Mouse (Mus musculus) intestine, postnatal 0 days (tissue): ENCODE measurements at regions not wholly inside any gene's neighbourhood (a gene's known extent, or its start where the extent isn't known, plus 50 kb on each side); places are given as distances from the start of the nearest gene placed in this dataset.
A peak's percentile ranks its signal among the peaks of the same experiment; 100 is the strongest.

Experiments used
- ATAC-seq: fragments of 200-750 bp; cut with Nextera tagmentation; 2 replicates; pipeline ENCODE4 v1.8.0; 2017; ENCODE audit warnings: mild to moderate bottlenecking, moderate TSS enrichment, moderate library complexity
- H3K27ac ChIP-seq: fragments of 300-500 bp; sonication (generic); 2 replicates; pipeline ENCODE4 v1.5.1; 2014; ENCODE audit warnings: mild to moderate bottlenecking, low read depth, low read length, moderate library complexity
- H3K27me3 ChIP-seq: fragments of 300-500 bp; sonication (generic); replicated peaks from 2 replicates; pipeline ENCODE4 v1.6.1; 2014; ENCODE audit warnings: low read length, mixed read lengths; ENCODE audit not compliant: control insufficient read depth, insufficient read depth
- H3K36me3 ChIP-seq: fragments of 300-500 bp; sonication (generic); 2 replicates; pipeline ENCODE4 v1.6.1; 2014; ENCODE audit warnings: mild to moderate bottlenecking, moderate library complexity; ENCODE audit not compliant: control insufficient read depth, insufficient read depth
- H3K4me1 ChIP-seq: fragments of 300-500 bp; sonication (generic); replicated peaks from 2 replicates; pipeline ENCODE4 v1.6.1; 2014; ENCODE audit warnings: antibody characterized with exemption, low read length, mixed read lengths; ENCODE audit not compliant: control insufficient read depth, insufficient read depth
- H3K4me2 ChIP-seq: fragments of 300-500 bp; sonication (generic); replicated peaks from 2 replicates; pipeline ENCODE4 v1.6.1; 2014; ENCODE audit warnings: low read depth, mild to moderate bottlenecking, moderate library complexity
- H3K4me3 ChIP-seq: fragments of 300-500 bp; sonication (generic); 2 replicates; pipeline ENCODE4 v1.5.1; 2014; ENCODE audit warnings: low read depth, low read length
- H3K9ac ChIP-seq: fragments of 300-500 bp; sonication (generic); 2 replicates; pipeline ENCODE4 v1.6.1; 2014; ENCODE audit warnings: mild to moderate bottlenecking, low read depth, low read length
- H3K9me3 ChIP-seq: fragments of 300-500 bp; sonication (generic); 2 replicates; pipeline ENCODE4 v1.6.1; 2016; ENCODE audit warnings: mixed run types; ENCODE audit not compliant: control insufficient read depth
- CTCF ChIP-seq: sonication (generic); IDR thresholded peaks from 2 replicates; pipeline ENCODE4 v1.5.1; 2016; ENCODE audit warnings: low read depth, mild to moderate bottlenecking, control low read depth, antibody characterized with exemption, moderate library complexity
- WGBS: fragments of 180-500 bp; shearing (Covaris S2); extraction: QIAGEN DNeasy Blood & Tissue Kit; methylation state at CpG from one replicate; pipeline ENCODE4 v1.1.7; 2014; 5-methylcytosine and 5-hydroxymethylcytosine counted together

- no peaks in the 10 kb centered on the region for H3K27me3 ChIP-seq
- WGBS: 53% methylated on average over 7 of the region's 7 CpGs
- ATAC-seq: no peak
Measured at GRCm38 (mm10) chr17:45240963-45241543, 192.5 kb downstream of the Cdc5l start.

DNA sequence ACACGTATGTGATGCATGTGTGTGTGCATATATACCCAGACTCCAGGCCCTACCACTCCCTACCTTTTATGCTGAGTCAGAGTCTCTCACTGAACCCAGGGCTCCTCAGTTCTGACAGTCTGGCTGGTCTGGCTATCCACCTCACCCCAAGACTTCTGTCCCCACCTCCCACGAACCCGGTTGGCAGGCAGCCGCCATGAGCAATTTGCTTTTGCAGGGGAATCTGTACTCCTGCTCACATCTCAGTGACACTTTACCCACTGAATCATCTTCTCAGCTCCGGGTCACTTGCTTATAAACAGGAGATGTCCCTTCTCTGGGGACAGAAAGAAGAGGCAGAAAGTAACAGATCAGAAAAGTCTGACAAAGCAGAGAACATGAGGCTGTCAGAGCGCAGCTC is 193.0 kb downstream of the Cdc5l start:
- H3K4me1 ChIP-seq: no peaks in the 10 kb centered on the region
- H3K27me3 ChIP-seq: no peaks in the 10 kb centered on the region
- TF ChIP-seq CTCF: no peak
- no peaks in the 10 kb centered on the region for H3K36me3 ChIP-seq
- no peak overlapping the region for H3K27ac ChIP-seq
- ATAC-seq: no peak
- H3K9me3 ChIP-seq: no peaks in the 10 kb centered on the region
- no peak overlapping the region for H3K4me2 ChIP-seq
- no peak overlapping the region for H3K4me3 ChIP-seq
- 67% methylated on average over 6 of the region's 6 CpGs for WGBS
- H3K9ac ChIP-seq: no peak overlapping the region

More at GRCm38 (mm10) chr17:45240963-45241543, 192.5 kb downstream of the Cdc5l start:
- no peak for TF ChIP-seq CTCF
- H3K4me2 ChIP-seq: no peak overlapping the region
- no peaks in the 10 kb centered on the region for H3K4me1 ChIP-seq
- H3K9ac ChIP-seq: no peak overlapping the region
- no peak overlapping the region for H3K27ac ChIP-seq
- H3K9me3 ChIP-seq: no peaks in the 10 kb centered on the region
- no peak overlapping the region for H3K4me3 ChIP-seq
- no peaks in the 10 kb centered on the region for H3K36me3 ChIP-seq

DNA sequence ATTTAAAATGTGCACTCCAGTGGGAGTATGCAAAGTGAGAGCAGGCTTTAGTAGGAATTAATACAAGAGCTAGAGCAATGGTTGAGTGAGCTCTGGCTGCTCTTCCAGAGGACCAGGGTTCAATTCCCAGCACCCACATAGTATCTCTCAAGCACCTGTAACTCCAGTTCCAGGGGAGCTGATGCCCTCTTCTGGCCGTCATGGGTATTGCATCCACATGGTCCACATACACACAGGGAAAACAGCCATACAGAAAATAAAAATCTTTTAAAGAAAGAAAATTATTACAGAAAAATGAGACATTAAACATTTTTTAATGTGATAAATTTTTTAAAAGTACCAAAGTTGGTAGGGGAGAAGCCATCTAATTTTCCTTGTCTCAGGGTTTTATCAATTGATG is 196.3 kb downstream of the Cdc5l start:
- 64% methylated on average over 1 of the region's 1 CpGs for WGBS
- no peak for ATAC-seq

GRCm38 (mm10) chr17:45235401-45235800 is 198.1 kb downstream of the Cdc5l start:
- WGBS: 88% methylated on average over 7 of the region's 7 CpGs
- TF ChIP-seq CTCF: no peak

More for the DNA sequence above, 196.3 kb downstream of the Cdc5l start:
- Histone ChIP-seq H3K9me3 (no peaks in the 10 kb centered on the region), H3K9ac (no peak overlapping the region), H3K27me3 (no peaks in the 10 kb centered on the region), H3K36me3 (no peaks in the 10 kb centered on the region), H3K4me2 (no peak overlapping the region), H3K4me1 (0 out of 2 replicates have a peak, but pooled peaks cover 5% of the 10 kb centered on the region), H3K4me3 (no peak overlapping the region), H3K27ac (no peak overlapping the region)
- TF ChIP-seq CTCF: peak; percentile 43

DNA sequence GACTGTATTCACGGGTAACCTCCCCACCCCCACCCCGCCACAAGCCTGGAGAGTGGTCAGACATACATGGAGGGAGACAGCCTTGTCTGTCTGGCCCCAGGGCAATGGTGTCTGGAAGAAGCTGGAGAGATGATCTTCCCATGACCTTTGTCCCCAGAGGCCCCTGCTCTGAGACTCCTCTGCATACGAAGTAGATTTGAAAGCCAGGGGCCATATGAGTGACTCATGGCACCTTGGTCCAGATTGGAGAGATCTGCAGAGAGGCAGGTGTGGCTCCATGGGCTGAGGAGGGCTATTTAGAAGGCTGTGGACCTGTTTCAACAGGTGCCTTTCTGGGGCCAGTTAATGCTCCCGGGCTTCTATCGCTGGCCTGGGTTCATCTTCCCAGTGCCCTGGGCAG is 200.7 kb downstream of the Cdc5l start:
- Histone ChIP-seq H3K4me1 (0 out of 2 replicates have a peak, but pooled peaks cover 5% of the 10 kb centered on the region), H3K4me3 (no peak overlapping the region), H3K27me3 (no peaks in the 10 kb centered on the region), H3K4me2 (no peak overlapping the region), H3K27ac (no peak overlapping the region), H3K9ac (no peak overlapping the region), H3K36me3 (no peaks in the 10 kb centered on the region), H3K9me3 (no peaks in the 10 kb centered on the region)
- 42% methylated on average over 5 of the region's 5 CpGs for WGBS
- TF ChIP-seq CTCF: no peak
- ATAC-seq: peak; percentile 76

More at GRCm38 (mm10) chr17:45235401-45235800, 198.1 kb downstream of the Cdc5l start:
- no peaks in the 10 kb centered on the region for H3K36me3 ChIP-seq
- no peak overlapping the region for H3K4me3 ChIP-seq
- 0 out of 2 replicates have a peak, but pooled peaks cover 5% of the 10 kb centered on the region for H3K4me1 ChIP-seq
- H3K27me3 ChIP-seq: no peaks in the 10 kb centered on the region
- H3K9ac ChIP-seq: no peak overlapping the region
- no peaks in the 10 kb centered on the region for H3K9me3 ChIP-seq
- H3K4me2 ChIP-seq: no peak overlapping the region
- no peak for ATAC-seq
- no peak overlapping the region for H3K27ac ChIP-seq

GRCm38 (mm10) chr17:45227190-45227589 is 206.3 kb downstream of the Cdc5l start:
- WGBS: 25% methylated on average over 1 of the region's 1 CpGs
- no peaks in the 10 kb centered on the region for H3K27me3 ChIP-seq

DNA sequence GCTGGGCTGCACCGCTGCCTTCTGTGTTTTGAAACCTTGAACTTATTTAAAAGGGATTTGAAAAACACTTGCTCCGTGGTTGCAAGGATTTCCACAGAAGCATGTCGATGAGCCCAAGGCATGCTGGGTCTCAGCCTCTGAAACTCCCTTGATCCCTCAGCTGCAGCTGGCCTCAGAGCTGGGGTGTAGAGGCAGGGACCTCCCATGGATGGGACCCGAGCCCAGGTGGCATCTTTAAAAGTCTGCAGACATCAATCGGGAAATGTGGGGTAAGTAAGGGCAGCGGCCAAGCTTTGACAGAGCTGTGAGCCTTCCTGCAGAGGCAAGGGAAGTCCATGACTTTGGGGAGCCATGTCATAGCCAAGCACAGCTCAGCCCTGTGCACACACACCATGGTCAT is 207.1 kb downstream of the Cdc5l start:
- Histone ChIP-seq H3K4me3 (no peak overlapping the region), H3K36me3 (no peaks in the 10 kb centered on the region), H3K4me2 (no peak overlapping the region), H3K9ac (no peak overlapping the region), H3K27me3 (no peaks in the 10 kb centered on the region), H3K4me1 (no peaks in the 10 kb centered on the region), H3K9me3 (no peaks in the 10 kb centered on the region), H3K27ac (no peak overlapping the region)
- no peak for TF ChIP-seq CTCF
- no peak for ATAC-seq
- 52% methylated on average over 6 of the region's 6 CpGs for WGBS

More at GRCm38 (mm10) chr17:45227190-45227589, 206.3 kb downstream of the Cdc5l start:
- no peak overlapping the region for H3K9ac ChIP-seq
- H3K27ac ChIP-seq: no peak overlapping the region
- no peak overlapping the region for H3K4me3 ChIP-seq
- H3K4me2 ChIP-seq: no peak overlapping the region
- H3K4me1 ChIP-seq: no peaks in the 10 kb centered on the region
- no peak for TF ChIP-seq CTCF
- H3K9me3 ChIP-seq: no peaks in the 10 kb centered on the region
- no peaks in the 10 kb centered on the region for H3K36me3 ChIP-seq
- no peak for ATAC-seq
